Mouse (Mus musculus): ENCODE measurements around the gene Gm10972.
"Not testable (repeated sequence)": the region's sequence is repeated elsewhere in the genome, so short reads cannot be mapped to it uniquely, and the experiment has no call there.

DNA sequence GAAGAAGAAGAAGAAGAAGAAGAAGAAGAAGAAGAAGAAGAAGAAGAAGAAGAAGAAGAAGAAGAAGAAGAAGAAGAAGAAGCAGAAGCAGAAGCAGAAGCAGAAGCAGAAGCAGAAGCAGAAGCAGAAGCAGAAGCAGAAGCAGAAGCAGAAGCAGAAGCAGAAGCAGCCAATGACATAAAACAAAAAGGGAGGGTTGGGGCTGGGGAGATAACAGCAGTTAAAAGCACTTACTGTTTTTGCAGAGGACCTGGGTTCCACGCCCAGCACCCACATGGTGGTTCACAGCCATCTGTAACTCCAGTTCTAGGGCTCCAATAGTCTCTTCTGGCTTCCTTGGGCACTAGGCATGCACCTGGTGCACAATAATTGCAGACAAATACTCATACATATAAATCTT is 46.3 kb downstream of the Gm10972 start:
- TF ChIP-seq CTCF (IDR thresholded peaks at IDR 0.05; ENCODE audit: control insufficient read depth, insufficient read depth, low read length); POLR2A (IDR thresholded peaks at IDR 0.05; ENCODE audit: borderline replicate concordance, control insufficient read depth, low read depth, low read length): not testable (repeated sequence)
